Mouse (Mus musculus): Measurements from ENCODE around the gene D030056L22Rik.

The D030056L22Rik gene

GRCm38 (mm10) chr19:18735901-18736300 lies 22.9 kb downstream of the D030056L22Rik start:
- DNase-seq (ENCODE audit: low read depth), result no peak

DNA sequence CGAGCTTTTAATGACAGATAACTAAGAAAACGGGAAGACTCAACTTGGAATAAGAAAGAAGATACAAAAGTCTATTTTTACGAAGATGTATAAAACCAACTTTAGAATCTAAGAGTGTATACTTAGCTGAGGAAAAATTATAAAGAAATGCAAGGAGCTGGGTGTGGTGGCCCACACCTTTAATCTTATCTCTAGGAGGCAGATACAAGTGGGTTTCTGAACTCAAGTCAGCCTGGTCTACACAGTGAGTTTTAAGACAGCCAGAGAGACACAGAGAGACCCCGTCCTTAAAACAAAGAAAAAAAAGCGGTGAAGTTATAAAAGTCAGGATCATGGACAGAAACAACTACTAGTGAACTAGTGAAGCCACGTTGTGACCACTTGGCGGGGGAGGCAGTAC lies 26.2 kb downstream of the D030056L22Rik start:
- no peak for DNase-seq (ENCODE audit: low read depth)

GRCm38 (mm10) chr19:18743946-18744345 lies 31.0 kb downstream of the D030056L22Rik start:
- no peak for DNase-seq (ENCODE audit: low read depth)

GRCm38 (mm10) chr19:18746576-18747340 lies 33.8 kb downstream of the D030056L22Rik start:
- peak; percentile 85 for DNase-seq (ENCODE audit: low read depth)

DNA sequence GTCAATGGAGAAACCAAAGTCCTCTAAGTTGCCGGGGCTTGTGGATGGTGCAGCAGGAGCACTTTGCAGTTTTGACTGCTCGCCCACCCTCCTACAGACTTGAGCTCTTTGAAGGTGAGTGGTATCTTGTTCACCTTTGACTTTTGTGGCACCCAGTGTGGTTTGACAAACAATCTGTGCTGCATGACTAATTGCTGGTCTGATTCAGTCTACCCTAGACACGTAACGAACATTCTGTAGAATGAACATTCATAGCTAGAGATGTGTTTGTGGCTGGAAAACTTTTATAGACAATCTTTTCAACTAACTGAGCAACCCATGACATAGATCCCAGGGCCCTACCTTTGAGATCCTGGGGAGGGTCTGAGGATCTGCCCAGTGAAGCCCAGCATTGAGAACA lies 34.4 kb downstream of the D030056L22Rik start:
- peak; percentile 75 for DNase-seq (ENCODE audit: low read depth)

DNA sequence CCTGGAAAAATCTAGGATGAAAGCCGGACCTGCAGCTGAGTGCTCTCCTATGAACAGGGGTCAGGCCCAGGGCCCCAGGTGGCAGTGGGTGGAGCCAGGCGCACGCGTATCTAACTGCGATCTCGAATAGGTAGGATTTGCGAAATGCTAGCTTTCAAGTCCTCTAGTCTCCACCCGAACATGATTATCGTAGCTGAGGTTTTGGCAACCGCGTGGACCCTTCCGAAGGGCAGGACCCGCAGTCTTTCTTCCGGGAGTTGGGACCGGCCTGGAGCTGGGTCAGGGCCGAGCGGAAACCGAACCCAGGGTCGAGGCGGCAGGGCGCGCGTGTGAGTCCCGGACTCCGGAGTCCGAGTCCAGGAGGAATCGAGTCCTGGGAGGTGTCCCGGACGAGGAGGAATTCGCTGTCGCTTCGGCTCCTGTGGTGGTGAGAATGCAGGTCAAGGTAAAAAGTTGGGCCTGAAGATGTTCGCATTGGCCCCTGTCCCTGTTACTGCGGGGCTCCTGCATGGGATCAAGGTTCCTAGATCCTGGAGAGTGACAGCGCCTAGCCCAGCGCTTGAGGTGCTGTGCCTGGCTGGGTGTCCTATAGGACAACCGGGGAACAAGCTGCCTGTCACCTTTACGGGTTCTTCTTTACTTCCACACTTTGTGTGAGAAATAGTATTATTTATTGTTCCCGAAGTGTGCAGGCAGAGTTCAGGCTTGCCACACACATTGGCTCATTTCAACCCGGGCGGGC lies 36.8 kb downstream of the D030056L22Rik start, which contains the start of gene Trpm6:
Trpm6 (plus strand) TSS at position 386 of the 742 bp plus-strand sequence.
- peak; percentile 46 for DNase-seq (ENCODE audit: low read depth)

DNA sequence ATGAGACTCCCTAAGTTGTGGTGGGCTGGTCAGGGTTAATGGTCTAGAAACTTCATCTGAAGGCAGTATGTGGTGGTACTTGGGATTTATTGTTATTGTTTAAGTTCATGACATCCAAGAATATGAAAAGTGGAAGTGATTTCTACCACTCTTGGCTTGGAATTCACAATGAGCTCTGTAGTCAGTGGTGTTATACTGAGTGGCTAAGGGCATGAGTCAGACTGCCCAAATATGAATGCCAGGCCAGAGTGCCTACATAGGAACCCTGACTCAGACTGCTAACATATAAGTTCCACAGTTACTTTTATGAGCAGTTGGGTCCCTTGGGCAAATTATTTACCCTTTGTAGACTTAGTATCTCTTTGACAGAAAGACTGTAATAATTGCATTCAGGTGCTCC lies 44.2 kb downstream of the D030056L22Rik start:
- no peak for DNase-seq (ENCODE audit: low read depth)

GRCm38 (mm10) chr19:18757706-18758105 lies 44.7 kb downstream of the D030056L22Rik start:
- DNase-seq (ENCODE audit: low read depth), result no peak

DNA sequence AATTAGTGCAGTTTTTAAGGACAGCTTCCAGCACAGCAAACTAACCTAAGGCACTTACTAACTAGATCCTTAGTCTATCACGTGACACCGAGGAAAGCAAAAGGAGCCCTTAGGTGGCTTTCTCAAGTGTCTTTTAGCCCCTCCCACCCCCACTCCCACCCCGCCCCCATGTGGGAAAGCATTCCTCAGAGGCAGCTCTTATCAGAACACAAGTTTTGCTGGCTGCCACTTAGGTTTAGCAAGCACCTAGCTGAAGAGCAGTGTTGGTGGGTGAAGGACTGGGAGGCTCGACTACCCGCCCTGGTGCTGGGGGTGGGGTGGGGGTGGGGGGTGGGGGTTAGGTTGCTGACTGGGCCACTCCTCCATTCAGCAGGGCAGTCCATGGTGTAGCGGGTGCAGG lies 45.3 kb downstream of the D030056L22Rik start:
- no peak for DNase-seq (ENCODE audit: low read depth)

DNA sequence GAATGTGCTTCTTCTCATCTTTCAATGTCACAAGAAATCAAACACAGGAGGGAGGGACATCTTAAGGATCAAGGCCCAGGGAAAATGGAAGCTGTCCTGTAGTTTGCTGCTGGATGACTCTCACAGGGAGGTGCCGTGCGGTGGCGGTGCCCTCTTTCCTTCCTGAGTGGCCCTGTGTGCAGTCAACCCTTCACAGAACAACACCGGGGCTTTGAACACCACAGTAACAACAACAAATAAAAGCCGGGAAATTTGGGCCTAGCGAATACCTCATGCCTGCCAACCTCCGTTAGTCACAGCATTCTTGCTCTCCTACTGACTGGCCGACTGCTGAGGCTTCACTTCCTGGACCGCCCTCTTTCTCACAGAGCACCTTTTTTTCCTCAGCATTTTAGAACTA lies 45.9 kb downstream of the D030056L22Rik start:
- no peak for DNase-seq (ENCODE audit: low read depth)

GRCm38 (mm10) chr19:18766399-18766798 lies 53.4 kb downstream of the D030056L22Rik start:
- DNase-seq (ENCODE audit: low read depth), result peak; percentile 50

Measured in induced T-regulatory cell, adult 2 months (primary cell).